15 mouse cellular contexts compared by ENCODE assay signal in the genomic region with DNA sequence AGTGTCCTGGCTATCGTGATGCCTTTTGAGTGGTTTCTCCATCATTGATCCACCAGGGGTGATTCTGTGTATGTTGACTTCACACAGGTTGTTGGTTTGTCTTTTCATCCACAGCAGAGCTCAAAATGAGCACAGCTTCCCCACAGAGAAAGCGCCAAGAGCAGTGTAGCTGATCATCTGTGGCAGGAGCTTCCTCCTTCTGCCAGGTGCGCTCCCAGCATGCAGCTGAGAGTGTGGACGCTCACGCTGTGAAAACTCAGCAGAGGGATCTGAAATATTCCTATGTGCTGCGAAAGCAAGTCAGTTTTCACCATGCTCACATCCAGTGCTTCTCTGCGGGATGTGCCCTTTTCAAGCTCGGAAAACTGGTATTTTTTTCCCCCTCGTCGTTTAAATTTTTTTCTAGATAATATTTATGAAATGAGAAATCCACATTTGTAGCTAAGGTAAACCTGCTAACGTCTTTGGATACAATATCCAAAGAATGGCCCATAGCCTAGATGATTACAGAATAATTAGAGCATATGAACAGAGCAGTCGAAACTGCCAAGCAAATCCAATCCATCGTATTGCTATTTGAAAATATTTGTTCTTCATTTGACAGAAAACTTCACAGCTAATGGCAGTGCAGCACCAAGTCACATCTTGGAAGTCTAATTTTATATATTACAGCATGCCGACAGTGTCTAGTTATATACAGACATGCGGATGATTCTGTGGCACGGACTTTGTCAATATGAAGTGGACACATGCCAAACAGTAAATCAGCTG.
DNase-seq lines count a peak whose midpoint lies in the region; ATAC-seq and TF ChIP-seq lines count a peak whose summit lies in the region.
"Had no signal": no experiment of that assay in that cellular context is flagged by ENCODE, and none has a peak within 500 bp of the region (broad histone marks: within the 10 kb centered on the region; RNA-seq: fewer than 3 reads in every experiment).

No protein-coding gene starts in this region.

- TF ChIP-seq CTCF in left cerebral cortex, adult 2 months (IDR thresholded peaks at IDR 0.05), result no peak
- TF ChIP-seq CTCF in hindbrain, postnatal 0 days (IDR thresholded peaks at IDR 0.05; ENCODE audit: low read depth), result no peak; the same call in 1 of the 2 replicates

- H3K27ac ChIP-seq in left cerebral cortex, adult 2 months, result no peak overlapping the region
- H3K27ac ChIP-seq in hindbrain, postnatal 0 days, result peak overlapping the region; percentile 51; the same call in 1 of the 2 replicates
- H3K27ac ChIP-seq: embryonic facial prominence, embryonic 15.5 days; heart, embryonic 15.5 days; limb, embryonic 13.5 days had no signal

- no peak overlapping the region for H3K4me2 ChIP-seq in hindbrain, postnatal 0 days (ENCODE audit: low read depth, low read length)
- H3K4me2 ChIP-seq: embryonic facial prominence, embryonic 15.5 days; heart, embryonic 15.5 days; limb, embryonic 13.5 days had no signal

- peak; percentile 5 for DNase-seq in adrenal gland, postnatal 25 days
- no peak for DNase-seq in adrenal gland, adult 2 months
- peak; percentile 7 to 11 for DNase-seq in left cerebral cortex, postnatal 36 days (ENCODE audit: low spot score in 2 of 2)
- DNase-seq in left cerebral cortex, adult 2 months (ENCODE audit: extremely low spot score in 1 of 2, low spot score in 2 of 2), result no peak
- DNase-seq in cerebellum, adult 11-12 months, result peak; percentile 98
- peak; percentile 80 for DNase-seq in hindbrain, postnatal 0 days (ENCODE audit: low spot score)
- DNase-seq in spleen, adult 18-20 months, result no peak
- DNase-seq in ovary, postnatal 10 days (ENCODE audit: low spot score), result no peak
- DNase-seq: adrenal gland, postnatal 14 days; kidney, postnatal 4 days; liver, postnatal 0 days; lung, postnatal 4 days had no signal

- H3K9ac ChIP-seq in hindbrain, postnatal 0 days (replicated peaks; ENCODE audit: low read length), result no peak overlapping the region
- H3K9ac ChIP-seq: embryonic facial prominence, embryonic 15.5 days; heart, embryonic 15.5 days; limb, embryonic 13.5 days; liver, postnatal 0 days had no signal

- no peaks in the 10 kb centered on the region for H3K9me3 ChIP-seq in hindbrain, postnatal 0 days (ENCODE audit: low read length)
- H3K9me3 ChIP-seq: embryonic facial prominence, embryonic 15.5 days; heart, embryonic 15.5 days; limb, embryonic 13.5 days had no signal

- no peaks in the 10 kb centered on the region for H3K27me3 ChIP-seq in hindbrain, postnatal 0 days (ENCODE audit: insufficient read depth, low read length)
- H3K27me3 ChIP-seq: embryonic facial prominence, embryonic 15.5 days; heart, embryonic 15.5 days; limb, embryonic 13.5 days had no signal

- no peaks in the 10 kb centered on the region for H3K4me1 ChIP-seq in hindbrain, postnatal 0 days (ENCODE audit: insufficient read depth, low read length)
- H3K4me1 ChIP-seq: embryonic facial prominence, embryonic 15.5 days; heart, embryonic 15.5 days; limb, embryonic 13.5 days had no signal

- H3K4me3 ChIP-seq in left cerebral cortex, adult 2 months, result no peak overlapping the region; the same call in 1 of the 2 replicates
- H3K4me3 ChIP-seq in hindbrain, postnatal 0 days (ENCODE audit: low read length), result no peak overlapping the region
- H3K4me3 ChIP-seq: embryonic facial prominence, embryonic 15.5 days; heart, embryonic 15.5 days; limb, embryonic 13.5 days had no signal

- WGBS in hindbrain, postnatal 0 days, result 53% methylated on average over 16 of the region's 16 CpGs

- ATAC-seq in hindbrain, postnatal 0 days, result peak; percentile 85
- ATAC-seq: liver, postnatal 0 days had no signal

- intact Hi-C loops in left cerebral cortex, postnatal 36 days (cut with DNase I), result no loop called here
- intact Hi-C loops in left cerebral cortex, adult 2 months (cut with DNase I), result no loop called here

- H3K36me3 ChIP-seq in hindbrain, postnatal 0 days (ENCODE audit: insufficient read depth, low read length), result no peaks in the 10 kb centered on the region
- H3K36me3 ChIP-seq: embryonic facial prominence, embryonic 15.5 days; heart, embryonic 15.5 days; limb, embryonic 13.5 days had no signal

Comparison
In these comparisons a context has a peak if more than half of its experiments do, and no peak if none do; other contexts are left out.
1. DNase-seq: peak in adrenal gland, postnatal 25 days (single experiment), left cerebral cortex, postnatal 36 days (2 of 2), cerebellum, adult 11-12 months (single experiment) and hindbrain, postnatal 0 days (single experiment); none in adrenal gland, adult 2 months (single experiment), left cerebral cortex, adult 2 months (0 of 2), spleen, adult 18-20 months (0 of 2) and ovary, postnatal 10 days (single experiment).